Mouse (Mus musculus) liver, embryonic 14.5 days (tissue): ENCODE data around the gene Fndc11.

Source experiments
- CTCF ChIP-seq: IDR thresholded peaks from 2 replicates; pipeline ENCODE4 v1.5.1; 2016; ENCODE audit warnings: antibody characterized with exemption, low read depth, control low read depth
- EP300 ChIP-seq: IDR thresholded peaks from 2 replicates; pipeline ENCODE4 v1.6.1; 2016; ENCODE audit warnings: antibody characterized with exemption, low read depth

GRCm38 (mm10) chr2:181231171-181231570 lies 11.4 kb downstream of the Fndc11 start:
- TF ChIP-seq EP300 (no peak), CTCF (no peak)
